Mouse (Mus musculus) urinary bladder, adult 2 months (tissue): ENCODE data around the gene Gtpbp3. TPM values are rescaled to one million over a fixed set of nuclear protein-coding genes. Genes with fewer than 3 reads are reported as not detected.
"Not testable (repeated sequence)": the region's sequence is repeated elsewhere in the genome, so short reads cannot be mapped to it uniquely, and the experiment has no call there.

Experiments
- DNase-seq: peaks from one replicate; pipeline ENCODE4 v3.0.0; 2022; ENCODE audit warnings: low spot score
- polyA plus RNA-seq: library from polyadenylated mRNA; depleted of rRNA; stranded (reverse); fragments of >200 nt; gene quantifications from 2 replicates; pipeline ENCODE4 v1.2.3, GENCODE M21; 2012

Gene Gtpbp3
- polyA plus RNA-seq, 1 experiment: 25.5 TPM

GRCm38 (mm10) chr8:71497077-71497645 is 9.3 kb downstream of the Gtpbp3 start:
- no peak for DNase-seq

DNA sequence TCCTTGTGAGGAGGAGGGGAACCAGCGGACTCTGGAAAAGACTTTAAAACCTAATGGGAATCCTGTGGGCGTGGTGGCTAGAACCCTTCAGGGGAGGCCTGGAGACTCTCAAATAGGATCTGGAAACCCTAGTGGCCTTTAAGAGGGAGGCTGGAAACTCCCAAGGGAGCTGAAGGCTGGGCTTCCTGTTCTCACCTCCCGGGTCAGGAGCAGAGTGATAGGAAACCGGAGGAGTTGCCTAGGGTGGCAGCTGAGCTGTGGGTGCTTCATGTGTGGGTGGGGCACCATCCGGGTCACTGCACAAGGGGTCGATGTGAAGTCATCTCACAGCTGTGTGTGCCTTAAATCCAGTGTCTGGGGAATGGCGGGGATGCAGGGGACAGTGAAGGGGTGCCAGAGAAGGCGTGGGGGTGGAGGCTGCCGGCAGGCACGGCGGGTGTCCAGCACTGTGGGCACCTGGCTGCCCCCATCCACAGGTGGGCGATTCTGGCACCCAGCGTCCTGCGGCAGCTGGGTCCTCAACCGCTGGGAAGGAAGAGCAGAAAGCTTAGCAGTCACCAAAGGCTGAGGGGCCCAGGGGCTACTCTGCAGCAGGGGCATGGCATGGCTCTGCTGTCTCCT is 10.1 kb downstream of the Gtpbp3 start:
- no peak for DNase-seq

DNA sequence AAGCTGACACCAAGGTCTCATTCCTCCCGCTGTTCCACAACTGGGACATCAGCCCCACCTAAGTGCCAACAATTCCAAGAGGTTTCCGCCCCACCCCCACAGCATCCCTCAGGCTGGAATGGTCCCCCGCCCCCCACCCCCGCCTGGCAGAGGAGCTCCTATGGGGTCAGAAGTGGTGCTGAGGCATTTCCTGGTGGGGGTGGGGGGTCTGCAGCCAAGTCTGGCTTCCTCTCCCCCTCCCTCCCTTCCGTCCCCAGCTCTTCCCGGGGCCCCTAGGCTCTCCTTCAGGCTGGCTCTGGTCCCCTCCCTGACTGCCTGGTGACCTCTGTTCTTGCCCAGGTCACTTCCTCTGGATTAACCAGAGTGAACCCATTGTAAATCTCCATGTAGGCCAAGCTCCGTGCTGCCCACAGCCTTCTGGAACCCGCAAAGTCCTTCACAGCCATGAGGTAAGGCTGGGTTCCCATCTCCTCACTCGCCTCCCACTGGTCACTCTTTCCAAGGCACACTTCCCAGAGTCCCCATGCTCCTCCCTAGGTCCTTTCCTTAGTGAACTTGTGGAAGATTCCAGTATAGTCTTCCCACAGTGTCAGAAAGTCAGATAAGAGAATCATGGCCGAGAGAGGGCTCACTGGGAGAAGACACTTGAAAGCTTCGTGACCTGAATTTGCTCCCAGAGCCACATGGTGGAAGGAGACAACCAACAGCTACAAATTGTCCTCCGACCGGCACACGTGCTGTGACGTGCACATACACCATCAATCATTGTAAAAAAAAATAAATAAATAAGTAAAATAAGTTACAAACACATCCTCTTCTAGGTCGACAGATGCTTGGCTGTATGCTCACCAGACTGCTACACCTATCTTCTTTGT is 11.2 kb downstream of the Gtpbp3 start:
- no peak for DNase-seq

GRCm38 (mm10) chr8:71504349-71504748 is 16.4 kb downstream of the Gtpbp3 start:
- no peak for DNase-seq

DNA sequence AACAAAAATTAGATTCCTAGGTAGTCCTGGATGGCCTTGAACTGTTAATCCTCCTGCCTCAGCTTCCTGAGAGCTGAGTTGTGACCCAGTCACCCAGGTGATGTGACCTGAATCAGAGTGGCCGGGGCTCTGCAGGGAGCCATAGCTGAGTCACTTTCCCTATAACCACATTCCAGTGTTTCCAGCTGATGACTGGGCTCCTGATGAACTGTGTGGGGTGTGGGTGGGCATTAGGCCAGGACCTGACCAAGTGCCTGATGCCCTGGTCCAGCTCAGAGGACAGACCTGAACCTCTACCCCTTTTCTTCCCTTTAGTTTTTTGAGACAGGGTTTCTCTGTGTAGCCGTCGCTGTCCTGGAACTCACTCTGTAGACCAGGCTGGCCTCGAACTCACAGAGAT is 17.4 kb downstream of the Gtpbp3 start:
- DNase-seq: no peak

- no peak for DNase-seq
Observed at GRCm38 (mm10) chr8:71505979-71506378, 18.1 kb downstream of the Gtpbp3 start.

DNA sequence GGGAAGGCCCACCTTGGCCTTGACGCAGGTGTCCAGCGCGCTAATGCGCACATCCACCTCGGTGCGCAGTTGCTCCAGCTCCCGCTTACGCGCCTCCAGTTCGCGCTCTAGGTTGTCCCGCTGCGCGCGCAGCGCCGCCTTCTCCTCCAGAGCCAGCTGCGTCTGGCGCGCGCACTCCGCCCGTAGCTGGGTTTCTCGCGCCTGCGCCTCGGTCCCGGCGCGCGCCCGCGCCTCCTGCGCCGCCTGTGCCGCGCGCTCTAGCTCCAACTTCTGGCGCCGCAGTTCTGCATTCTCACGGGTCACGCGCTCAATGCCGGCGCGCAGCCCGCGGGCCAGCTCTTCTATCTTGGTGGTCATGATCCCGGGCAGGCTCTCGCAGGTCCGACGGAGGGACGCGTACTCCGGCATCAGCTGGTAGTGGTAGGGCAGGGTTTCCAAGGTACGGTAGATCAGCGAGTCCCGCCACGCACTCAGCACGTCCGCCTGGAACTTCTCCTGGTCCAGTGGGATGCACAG is 19.7 kb downstream of the Gtpbp3 start:
- DNase-seq: peak; percentile 45

- no peak for DNase-seq
Observed at GRCm38 (mm10) chr8:71509316-71509715, 21.4 kb downstream of the Gtpbp3 start.

DNA sequence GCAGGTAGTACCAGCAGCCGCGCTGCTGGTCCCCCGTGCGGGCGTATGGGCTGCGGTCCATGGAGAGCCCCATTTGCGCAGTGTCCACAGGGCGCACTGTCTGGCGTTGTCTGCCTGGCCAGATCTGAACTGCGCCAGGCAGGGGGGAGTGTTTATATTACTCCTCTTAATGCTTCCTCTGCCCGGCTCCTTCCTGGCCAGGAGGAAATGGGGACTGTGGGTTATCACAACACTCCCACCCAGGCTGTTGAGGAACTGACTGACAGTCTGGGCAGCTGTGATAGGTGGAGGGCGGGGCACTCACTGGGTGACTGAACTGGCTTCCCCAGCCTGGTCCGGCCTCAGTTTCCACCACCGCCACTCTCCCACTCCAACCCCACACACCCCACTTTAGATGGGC is 23.7 kb downstream of the Gtpbp3 start, which contains the start of gene Plvap:
Plvap (minus strand) TSS at position 109 of the 400 bp plus-strand sequence.
- no peak for DNase-seq

DNA sequence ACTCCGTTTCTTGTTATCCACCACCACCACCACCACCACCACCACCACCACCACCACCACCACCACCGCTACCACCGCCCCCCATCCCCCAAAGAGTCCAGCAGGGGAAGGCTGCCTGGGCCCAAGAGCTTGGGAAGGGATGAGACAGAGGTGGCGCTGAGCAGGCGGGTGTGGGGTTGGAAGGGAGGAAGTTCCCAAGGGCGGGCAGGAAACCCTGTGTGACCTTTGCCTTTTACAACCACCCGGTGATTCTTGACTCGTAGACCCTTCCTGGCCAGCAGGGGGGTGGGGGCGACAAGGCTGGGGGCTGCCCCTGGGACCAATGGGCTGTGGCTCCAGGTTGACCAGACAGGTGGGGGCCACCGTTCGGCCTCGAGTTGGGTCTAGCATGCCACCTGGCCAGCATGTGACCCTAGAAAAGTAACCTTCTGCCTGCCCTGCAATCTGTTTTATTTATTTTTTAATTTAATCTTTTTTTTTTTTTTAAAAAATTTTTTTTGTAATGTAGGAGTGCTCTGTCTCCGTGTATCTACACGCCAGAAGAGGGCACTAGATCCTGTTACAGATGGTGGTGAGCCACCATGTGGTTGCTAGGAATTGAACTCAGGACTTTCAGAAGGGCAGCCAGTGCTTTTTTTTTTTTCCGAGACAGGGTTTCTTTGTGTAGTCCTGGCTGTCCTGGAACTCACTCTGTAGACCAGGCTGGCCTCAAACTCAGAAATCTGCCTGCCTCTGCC is 25.3 kb downstream of the Gtpbp3 start:
- no peak for DNase-seq

DNA sequence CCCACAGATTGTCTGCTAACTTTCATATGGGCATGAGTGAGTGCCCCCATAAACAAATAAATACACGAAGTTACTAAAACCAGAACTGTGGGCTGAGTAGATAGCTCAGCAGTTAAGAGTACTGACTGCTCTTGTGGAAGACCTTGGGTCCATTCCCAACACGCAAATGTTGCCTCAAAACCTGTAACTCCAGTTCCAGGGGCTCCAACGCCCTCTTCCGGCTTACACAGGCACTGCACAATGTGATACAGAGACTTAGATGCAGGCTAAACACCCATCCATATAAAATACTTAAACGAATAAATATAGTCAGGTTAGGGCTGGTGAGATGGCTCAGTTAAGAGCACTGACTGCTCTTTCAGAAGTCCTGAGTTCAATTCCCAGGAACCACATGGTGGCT is 27.1 kb downstream of the Gtpbp3 start:
- DNase-seq: no peak

GRCm38 (mm10) chr8:71516786-71517185 is 28.9 kb downstream of the Gtpbp3 start:
- DNase-seq: no peak

- not testable (repeated sequence) for DNase-seq
Observed at GRCm38 (mm10) chr8:71519037-71519825, 31.3 kb downstream of the Gtpbp3 start.

GRCm38 (mm10) chr8:71521634-71522033 is 33.7 kb downstream of the Gtpbp3 start:
- DNase-seq: peak; percentile 91

DNA sequence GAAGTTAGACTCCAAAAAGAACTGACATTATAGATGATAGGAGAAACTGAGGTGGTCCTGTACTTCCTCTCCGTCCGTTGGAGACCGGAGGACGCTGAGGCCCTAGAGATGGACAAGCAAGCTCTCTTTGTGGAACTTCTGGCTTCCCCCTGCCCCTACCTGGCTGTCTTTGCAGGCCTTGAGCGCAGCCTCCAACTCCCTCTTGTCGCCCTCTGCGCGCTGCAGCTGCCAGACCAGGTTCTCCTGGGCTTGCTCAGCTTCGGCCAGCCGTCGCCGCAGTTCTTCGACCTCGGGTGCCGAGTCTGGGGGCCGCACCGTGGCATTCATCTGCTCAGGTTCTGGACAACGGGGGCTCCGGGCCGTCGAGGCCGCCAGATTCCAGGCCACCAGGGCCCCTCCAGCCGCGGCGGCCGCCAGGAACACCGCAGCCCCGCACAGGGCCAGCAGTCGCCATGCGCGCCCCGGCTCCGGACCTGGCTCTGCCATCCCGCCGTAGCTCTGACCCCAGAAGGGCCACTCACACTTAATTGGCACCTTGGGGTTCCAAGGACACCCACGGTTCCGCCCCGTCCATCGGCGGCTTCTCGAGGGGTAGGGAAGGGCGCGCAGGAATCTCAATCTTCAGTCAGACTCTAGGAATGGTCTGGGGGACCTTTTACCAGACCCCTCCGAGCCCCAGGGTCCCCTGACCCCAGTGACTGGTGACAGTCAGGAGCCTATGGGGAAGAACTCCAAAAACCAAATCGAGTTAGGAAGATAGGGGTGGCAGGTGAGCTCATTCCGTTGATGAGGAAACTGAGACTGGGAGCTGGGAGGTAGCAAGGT is 37.5 kb downstream of the Gtpbp3 start, which contains the start of gene Ccdc194:
Ccdc194 (minus strand) TSS at position 486 of the 825 bp plus-strand sequence.
- DNase-seq: no peak

DNA sequence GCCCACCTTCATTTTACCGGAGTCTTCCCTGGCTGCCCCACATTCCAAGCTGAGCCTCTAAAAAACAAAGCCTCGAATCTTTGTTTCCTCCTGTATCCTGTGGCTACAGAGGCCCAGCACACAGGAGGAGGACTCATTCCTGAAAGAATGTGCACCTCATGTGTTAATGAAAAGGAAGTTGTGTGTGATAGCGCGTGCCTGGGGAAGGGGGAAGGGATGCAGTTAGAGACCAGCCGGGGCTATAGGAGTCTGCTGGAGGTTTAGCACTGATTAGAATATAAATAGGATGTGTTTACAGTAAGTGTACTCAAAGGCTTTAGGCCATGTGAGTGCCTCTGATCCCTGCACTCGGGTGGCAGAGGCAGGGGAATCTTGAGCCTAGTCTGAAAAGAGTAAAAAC is 38.4 kb downstream of the Gtpbp3 start:
- DNase-seq: no peak

GRCm38 (mm10) chr8:71527162-71527870 is 39.4 kb downstream of the Gtpbp3 start:
- DNase-seq: no peak

- no peak for DNase-seq
Observed at GRCm38 (mm10) chr8:71528362-71529073, 40.6 kb downstream of the Gtpbp3 start.
